Mouse (Mus musculus): ENCODE measurements around the gene Lenep. TPM values are rescaled to one million over a fixed set of nuclear protein-coding genes. Genes with fewer than 3 reads are reported as not detected.

Gene Lenep
- polyA plus RNA-seq, 1 experiment = 4.0 TPM

DNA sequence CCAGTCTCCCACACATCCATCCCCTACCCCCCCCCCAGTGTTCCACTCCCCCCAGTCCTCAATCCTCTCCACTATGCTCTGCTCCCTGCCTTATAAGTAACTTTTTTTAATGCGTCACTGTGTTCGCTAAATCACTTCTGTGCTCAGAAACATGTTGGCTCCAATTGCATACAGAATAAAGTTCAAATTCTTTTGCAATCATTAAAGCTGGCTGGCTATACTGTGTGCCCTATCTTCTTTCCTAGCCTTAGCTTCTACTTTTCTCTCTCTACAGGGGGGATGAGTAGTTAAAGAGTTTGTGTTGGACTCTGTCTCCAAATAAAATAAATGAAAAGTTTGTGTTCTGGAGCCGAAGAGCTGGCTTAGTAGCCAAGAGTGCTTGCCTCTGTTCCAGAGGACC, 7.1 kb upstream of the Lenep start:
- Histone ChIP-seq H3K4me1 (ENCODE audit: control insufficient read depth, insufficient read depth, low read length) (0 out of 2 replicates have a peak, but pooled peaks cover 2% of the 10 kb centered on the region), H3K27ac (ENCODE audit: insufficient read depth, low read length) (no peak overlapping the region), H3K27me3 (ENCODE audit: control insufficient read depth, insufficient read depth, low read length) (no peaks in the 10 kb centered on the region), H3K4me3 (replicated peaks; ENCODE audit: insufficient read depth, low read depth, low read length) (no peak overlapping the region)
- TF ChIP-seq CTCF (IDR thresholded peaks at IDR 0.05; ENCODE audit: borderline replicate concordance, insufficient read depth, low read depth, low read length) (no peak), POLR2A (IDR thresholded peaks at IDR 0.05; ENCODE audit: borderline replicate concordance, insufficient read depth, low read length) (no peak)
- 92% methylated on average over 3 of the region's 3 CpGs for WGBS
- no peak for DNase-seq

DNA sequence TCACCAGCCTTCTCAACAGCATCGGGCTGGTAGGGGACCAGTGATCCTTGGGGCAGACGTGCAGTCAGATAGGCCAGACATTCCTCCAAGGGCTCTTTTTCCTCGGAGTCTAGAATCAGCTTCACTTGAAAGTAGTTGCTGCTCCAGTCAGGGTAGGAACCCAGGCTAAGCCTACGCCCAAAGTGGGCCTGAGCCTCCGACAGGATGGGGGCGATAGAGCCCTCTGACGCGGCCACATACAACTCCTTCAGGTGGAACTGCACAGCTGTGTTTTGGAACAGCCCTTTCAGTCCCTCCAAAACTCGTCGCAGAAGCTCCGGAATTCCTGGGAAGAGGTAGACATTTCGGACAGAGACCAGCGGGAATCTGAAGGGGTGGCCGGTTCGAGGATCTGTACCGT, 5.9 kb upstream of the Lenep start:
- no peak for TF ChIP-seq POLR2A (IDR thresholded peaks at IDR 0.05; ENCODE audit: borderline replicate concordance, insufficient read depth, low read length)
- TF ChIP-seq CTCF (IDR thresholded peaks at IDR 0.05; ENCODE audit: borderline replicate concordance, insufficient read depth, low read depth, low read length) = no peak
- 72% methylated on average over 16 of the region's 16 CpGs for WGBS
- no peak overlapping the region for H3K4me3 ChIP-seq (replicated peaks; ENCODE audit: insufficient read depth, low read depth, low read length)
- H3K27ac ChIP-seq (ENCODE audit: insufficient read depth, low read length) = no peak overlapping the region
- DNase-seq = no peak
- 0 out of 2 replicates have a peak, but pooled peaks cover 2% of the 10 kb centered on the region for H3K4me1 ChIP-seq (ENCODE audit: control insufficient read depth, insufficient read depth, low read length)
- no peaks in the 10 kb centered on the region for H3K27me3 ChIP-seq (ENCODE audit: control insufficient read depth, insufficient read depth, low read length)

- Histone ChIP-seq H3K27ac (ENCODE audit: insufficient read depth, low read length) (no peak overlapping the region), H3K4me3 (replicated peaks; ENCODE audit: insufficient read depth, low read depth, low read length) (no peak overlapping the region), H3K4me1 (ENCODE audit: control insufficient read depth, insufficient read depth, low read length) (0 out of 2 replicates have a peak, but pooled peaks cover 2% of the 10 kb centered on the region), H3K27me3 (ENCODE audit: control insufficient read depth, insufficient read depth, low read length) (no peaks in the 10 kb centered on the region)
- TF ChIP-seq CTCF (IDR thresholded peaks at IDR 0.05; ENCODE audit: borderline replicate concordance, insufficient read depth, low read depth, low read length) = no peak
- no peak for TF ChIP-seq POLR2A (IDR thresholded peaks at IDR 0.05; ENCODE audit: borderline replicate concordance, insufficient read depth, low read length)
- no peak for DNase-seq
- WGBS = 75% methylated on average over 6 of the region's 6 CpGs
These were observed 4.3 kb upstream of the Lenep start for GRCm38 (mm10) chr3:89406887-89407286.

GRCm38 (mm10) chr3:89401329-89401728, 1.3 kb downstream of the Lenep start:
- no peak for DNase-seq
- 86% methylated on average over 7 of the region's 7 CpGs for WGBS
- no peaks in the 10 kb centered on the region for H3K4me1 ChIP-seq (ENCODE audit: control insufficient read depth, insufficient read depth, low read length)
- TF ChIP-seq POLR2A (IDR thresholded peaks at IDR 0.05; ENCODE audit: borderline replicate concordance, insufficient read depth, low read length) = no peak
- no peak for TF ChIP-seq CTCF (IDR thresholded peaks at IDR 0.05; ENCODE audit: borderline replicate concordance, insufficient read depth, low read depth, low read length)
- no peak overlapping the region for H3K4me3 ChIP-seq (replicated peaks; ENCODE audit: insufficient read depth, low read depth, low read length)
- no peaks in the 10 kb centered on the region for H3K27me3 ChIP-seq (ENCODE audit: control insufficient read depth, insufficient read depth, low read length)
- H3K27ac ChIP-seq (ENCODE audit: insufficient read depth, low read length) = no peak overlapping the region

GRCm38 (mm10) chr3:89396654-89397005, 6.0 kb downstream of the Lenep start:
- TF ChIP-seq CTCF (IDR thresholded peaks at IDR 0.05; ENCODE audit: borderline replicate concordance, insufficient read depth, low read depth, low read length) = no peak
- TF ChIP-seq POLR2A (IDR thresholded peaks at IDR 0.05; ENCODE audit: borderline replicate concordance, insufficient read depth, low read length) = no peak
- Histone ChIP-seq H3K4me3 (replicated peaks; ENCODE audit: insufficient read depth, low read depth, low read length) (no peak overlapping the region), H3K4me1 (ENCODE audit: control insufficient read depth, insufficient read depth, low read length) (no peaks in the 10 kb centered on the region), H3K27ac (ENCODE audit: insufficient read depth, low read length) (no peak overlapping the region), H3K27me3 (ENCODE audit: control insufficient read depth, insufficient read depth, low read length) (no peaks in the 10 kb centered on the region)
- 3% methylated on average over 4 of the region's 4 CpGs for WGBS
- DNase-seq = no peak

DNA sequence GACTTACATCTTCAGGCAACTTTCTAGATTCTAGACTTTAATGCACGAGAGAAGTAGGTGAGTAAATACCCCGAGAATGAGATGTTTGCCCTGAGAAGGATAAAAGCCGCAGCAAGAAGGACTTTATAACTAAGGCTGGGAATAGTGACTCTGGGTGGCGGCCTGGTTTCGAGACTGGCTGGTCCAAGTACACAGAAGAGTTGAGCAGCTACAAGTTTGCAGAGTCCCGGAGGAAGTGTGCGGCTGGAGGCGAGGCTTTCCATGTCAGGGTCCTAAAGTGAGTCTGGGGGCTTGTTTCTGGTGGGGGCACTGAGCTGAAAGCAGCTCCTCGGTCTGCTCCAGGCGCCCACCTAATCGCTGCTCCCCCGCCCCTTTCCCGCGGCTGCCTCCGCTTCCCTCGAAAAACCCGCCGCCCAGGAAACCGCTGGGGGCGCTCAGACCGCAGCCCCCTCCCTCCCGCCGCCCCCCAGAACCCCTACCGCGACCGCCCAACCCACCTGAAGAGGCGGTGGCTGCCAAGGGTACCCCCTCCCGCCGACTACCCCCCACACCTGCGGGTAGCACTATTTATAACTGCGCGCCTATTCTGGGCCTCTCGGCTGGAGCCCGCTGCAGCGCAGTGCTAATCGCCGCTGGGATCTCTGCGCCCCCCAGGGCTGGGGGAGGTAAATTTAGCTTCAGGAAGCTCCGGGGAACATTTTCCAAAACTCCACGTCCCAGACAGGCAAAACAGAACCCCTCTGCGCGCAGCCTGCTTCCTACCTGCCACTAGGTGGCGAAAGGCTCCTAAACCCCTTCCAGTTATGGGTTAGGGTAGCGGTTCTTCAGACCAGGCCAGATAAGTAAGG, 6.6 kb downstream of the Lenep start:
- H3K27me3 ChIP-seq (ENCODE audit: control insufficient read depth, insufficient read depth, low read length) = no peaks in the 10 kb centered on the region
- 2% methylated on average over 43 of the region's 44 CpGs for WGBS
- peak overlapping the region; percentile 97 for H3K4me3 ChIP-seq (replicated peaks; ENCODE audit: insufficient read depth, low read depth, low read length)
- peak; percentile 74 to 75 for DNase-seq
- peaks cover 1% of the 10 kb centered on the region; the same call in 1 of the 2 replicates for H3K4me1 ChIP-seq (ENCODE audit: control insufficient read depth, insufficient read depth, low read length)
- H3K27ac ChIP-seq (ENCODE audit: insufficient read depth, low read length) = no peak overlapping the region
- peak; percentile 83 for TF ChIP-seq CTCF (IDR thresholded peaks at IDR 0.05; ENCODE audit: borderline replicate concordance, insufficient read depth, low read depth, low read length)
- TF ChIP-seq POLR2A (IDR thresholded peaks at IDR 0.05; ENCODE audit: borderline replicate concordance, insufficient read depth, low read length) = no peak

DNA sequence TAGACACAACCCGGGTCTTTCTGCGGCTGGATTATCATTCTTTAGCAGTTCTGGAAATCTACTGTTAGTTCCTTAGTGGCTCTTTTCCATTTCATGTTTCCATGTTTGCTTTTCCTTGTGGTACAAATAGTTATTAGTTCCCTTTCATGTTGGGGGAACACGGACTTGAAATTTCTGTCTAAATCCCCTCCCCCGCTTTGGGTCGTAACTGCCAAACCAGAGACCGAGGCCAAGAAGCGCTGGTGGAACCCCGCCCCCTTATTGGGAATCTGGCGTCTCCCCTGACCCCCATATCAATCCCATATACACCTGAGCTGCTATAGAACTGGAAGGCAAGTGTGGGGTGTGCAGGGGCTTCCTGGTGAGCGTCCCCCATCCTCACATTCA, 7.2 kb downstream of the Lenep start:
- peak overlapping the region; percentile 0; the same call in 1 of the 2 replicates for H3K27ac ChIP-seq (ENCODE audit: insufficient read depth, low read length)
- peak overlapping the region; percentile 97 for H3K4me3 ChIP-seq (replicated peaks; ENCODE audit: insufficient read depth, low read depth, low read length)
- TF ChIP-seq POLR2A (IDR thresholded peaks at IDR 0.05; ENCODE audit: borderline replicate concordance, insufficient read depth, low read length) = no peak
- TF ChIP-seq CTCF (IDR thresholded peaks at IDR 0.05; ENCODE audit: borderline replicate concordance, insufficient read depth, low read depth, low read length) = no peak
- peaks cover 5% of the 10 kb centered on the region for H3K4me1 ChIP-seq (ENCODE audit: control insufficient read depth, insufficient read depth, low read length)
- no peaks in the 10 kb centered on the region for H3K27me3 ChIP-seq (ENCODE audit: control insufficient read depth, insufficient read depth, low read length)
- 7% methylated on average over 10 of the region's 10 CpGs for WGBS
- DNase-seq = peak; percentile 30 to 40

- peak overlapping the region; percentile 96 for H3K27ac ChIP-seq (ENCODE audit: insufficient read depth, low read length)
- H3K4me1 ChIP-seq (ENCODE audit: control insufficient read depth, insufficient read depth, low read length) = peaks cover 8% of the 10 kb centered on the region
- H3K4me3 ChIP-seq (replicated peaks; ENCODE audit: insufficient read depth, low read depth, low read length) = peak overlapping the region; percentile 97
- DNase-seq = peak in 1 of 2 experiments; percentile 90
- H3K27me3 ChIP-seq (ENCODE audit: control insufficient read depth, insufficient read depth, low read length) = no peaks in the 10 kb centered on the region
- TF ChIP-seq CTCF (IDR thresholded peaks at IDR 0.05; ENCODE audit: borderline replicate concordance, insufficient read depth, low read depth, low read length) (no peak), POLR2A (IDR thresholded peaks at IDR 0.05; ENCODE audit: borderline replicate concordance, insufficient read depth, low read length) (peak; percentile 63; the same call in 1 of the 2 replicates)
- under 1% methylated on average over 10 of the region's 12 CpGs for WGBS
These were observed 7.7 kb downstream of the Lenep start for GRCm38 (mm10) chr3:89394894-89395256.

Data from cerebellum, adult 2 months (tissue).